Mouse (Mus musculus): ENCODE measurements around the gene Tlr9. TPM values are rescaled to one million over a fixed set of nuclear protein-coding genes. Genes with fewer than 3 reads are reported as not detected.
A peak's percentile ranks its signal among the peaks of the same experiment; 100 is the strongest.

The Tlr9 gene
- polyA plus RNA-seq, 1 experiment from 2014 or later: 0.03 TPM

DNA sequence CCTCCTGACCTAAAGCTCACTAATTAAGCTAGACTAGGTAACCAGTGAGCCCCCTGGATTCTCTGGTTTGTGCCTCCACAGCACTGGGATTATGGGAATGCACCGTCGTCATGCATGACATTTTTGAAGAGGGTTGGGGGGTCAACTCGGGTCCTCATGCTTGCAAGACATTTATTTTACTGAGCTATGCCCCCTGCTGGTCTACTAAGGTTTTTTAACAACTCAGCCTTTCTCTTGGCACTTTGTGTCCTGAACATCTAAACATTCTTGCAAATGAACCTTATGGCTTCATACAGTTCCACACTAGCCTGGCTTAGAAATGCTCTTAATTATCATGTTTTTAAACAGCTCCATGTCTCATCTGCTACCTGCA lies 8.3 kb downstream of the Tlr9 start:
- no peak for TF ChIP-seq CTCF (IDR thresholded peaks at IDR 0.05)
- H3K27me3 ChIP-seq: no peaks in the 10 kb centered on the region
- ATAC-seq (no peak), DNase-seq (ENCODE audit: low read depth, low spot score) (no peak)
- ChIA-PET CTCF (interaction anchor here (1.4 to 1.7 kb wide), 3 partner anchors 10 to 43 kb away, joined by 3 to 6 read pairs (median 6); no protein-coding TSS in a partner anchor), POLR2A (interaction anchor here (0.7 kb wide), 1 partner anchor 40 kb away, joined by 3 read pairs; no protein-coding TSS in a partner anchor)
- in situ Hi-C loops (cut with MboI; ENCODE audit: low pct_unique_long_range_greater_than_20kb): no loop called here

DNA sequence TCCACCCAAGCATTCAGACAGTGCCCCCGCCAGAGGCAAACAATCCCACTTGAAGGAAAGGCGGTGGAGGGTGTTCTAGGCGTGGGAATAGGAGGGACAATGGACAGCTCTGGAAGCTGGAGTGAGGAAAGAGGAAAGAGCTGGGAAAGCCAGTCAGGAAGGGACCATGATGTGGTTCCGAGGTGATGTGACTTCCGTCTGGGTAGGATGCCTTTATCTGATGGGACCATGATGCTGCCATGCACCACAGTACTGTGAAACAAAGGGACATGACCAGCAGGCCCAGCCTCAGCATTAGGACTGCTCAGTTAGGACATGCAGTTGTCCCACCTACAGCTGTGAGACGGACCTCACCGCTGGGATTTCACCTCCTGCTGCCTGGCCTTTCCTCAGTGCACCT lies 8.8 kb downstream of the Tlr9 start:
- POLR2A ChIA-PET: interaction anchor here (0.7 kb wide), 1 partner anchor 40 kb away, joined by 3 read pairs; no protein-coding TSS in a partner anchor
- no peak for DNase-seq (ENCODE audit: low read depth, low spot score)

DNA sequence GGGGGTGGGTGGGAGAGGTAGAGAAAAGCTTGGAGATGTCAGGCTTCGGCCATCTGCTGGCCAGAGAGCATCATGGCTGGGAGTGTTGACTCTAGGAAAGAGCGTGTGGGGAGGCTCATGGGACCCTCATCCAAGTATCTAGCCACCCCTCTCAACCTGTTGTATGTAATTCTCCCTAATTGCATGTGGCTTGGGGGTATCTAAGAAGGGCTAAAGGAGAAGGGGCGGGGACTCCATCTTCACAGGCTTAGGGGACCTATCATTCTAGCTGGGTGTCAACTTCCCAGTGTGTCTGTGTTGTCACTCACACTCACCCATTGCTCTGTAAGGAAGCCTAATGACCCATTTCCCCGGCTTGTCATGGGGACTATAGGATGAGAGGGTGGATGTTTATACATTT lies 9.4 kb downstream of the Tlr9 start:
- H3K27me3 ChIP-seq: no peaks in the 10 kb centered on the region
- no peak for TF ChIP-seq CTCF (IDR thresholded peaks at IDR 0.05)
- in situ Hi-C loops (cut with MboI; ENCODE audit: low pct_unique_long_range_greater_than_20kb): no loop called here
- ChIA-PET CTCF (interaction anchor here (1.7 kb wide), 1 partner anchor 42 kb away, joined by 3 read pairs; no protein-coding TSS in a partner anchor), POLR2A (no interaction called here)
- DNase-seq (ENCODE audit: low read depth, low spot score): no peak
- no peak for ATAC-seq

More for the DNA sequence above, 8.8 kb downstream of the Tlr9 start:
- H3K27me3 ChIP-seq: no peaks in the 10 kb centered on the region
- CTCF ChIA-PET: interaction anchor here (1.4 to 1.7 kb wide), 3 partner anchors 10 to 42 kb away, joined by 3 to 6 read pairs (median 6); no protein-coding TSS in a partner anchor
- in situ Hi-C loops (cut with MboI; ENCODE audit: low pct_unique_long_range_greater_than_20kb): no loop called here
- no peak for TF ChIP-seq CTCF (IDR thresholded peaks at IDR 0.05)
- no peak for ATAC-seq

DNA sequence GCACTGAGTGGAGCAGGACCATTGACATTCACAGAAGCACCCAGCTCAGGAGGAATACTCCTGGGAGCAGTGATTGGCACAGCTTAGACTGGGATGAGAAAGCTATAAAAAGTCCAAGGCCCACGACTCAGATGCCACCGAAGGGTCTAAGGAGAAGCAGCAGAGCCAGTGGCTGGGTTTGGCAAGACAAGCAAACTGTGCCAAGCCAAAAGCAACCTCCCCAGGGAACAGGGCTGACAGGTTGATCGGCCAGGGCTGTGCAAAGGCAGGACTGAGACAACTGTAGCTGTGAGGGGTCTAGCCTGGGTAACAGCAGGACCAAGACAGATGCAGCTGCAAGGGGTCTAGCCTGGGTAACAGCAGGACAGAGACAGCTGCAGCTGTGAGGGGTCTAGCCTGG lies 10.6 kb downstream of the Tlr9 start:
- no peaks in the 10 kb centered on the region for H3K27me3 ChIP-seq
- CTCF ChIA-PET: interaction anchor here (0.5 to 2.3 kb wide), 3 partner anchors 11 to 21 kb away, joined by 3 to 5 read pairs (median 3); no protein-coding TSS in a partner anchor
- no peak for TF ChIP-seq CTCF (IDR thresholded peaks at IDR 0.05)
- POLR2A ChIA-PET: interaction anchor here (0.8 kb wide), 1 partner anchor 30 kb away, joined by 3 read pairs; no protein-coding TSS in a partner anchor
- ATAC-seq: no peak
- in situ Hi-C loops (cut with MboI; ENCODE audit: low pct_unique_long_range_greater_than_20kb): no loop called here
- no peak for DNase-seq (ENCODE audit: low read depth, low spot score)

DNA sequence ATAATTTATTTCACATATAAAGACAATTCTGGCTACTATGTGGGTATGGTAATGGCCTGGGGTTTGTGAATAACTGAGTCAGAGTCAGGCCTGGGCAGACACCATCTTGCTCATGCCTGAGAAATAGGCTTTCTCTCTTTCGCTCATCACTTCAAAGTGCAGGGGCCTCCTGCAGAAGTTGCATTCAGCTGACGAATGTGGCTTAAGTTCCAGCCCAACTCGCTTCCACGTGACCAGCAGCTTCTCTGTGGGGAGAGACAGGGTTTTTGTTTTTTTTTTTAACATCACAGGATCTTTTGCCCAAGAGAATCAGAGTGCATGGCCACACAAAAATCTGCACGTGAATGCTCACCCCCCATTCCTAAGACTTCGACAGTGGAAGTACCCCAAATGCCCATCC lies 11.6 kb downstream of the Tlr9 start:
- ChIA-PET CTCF (interaction anchor here (0.7 to 2.3 kb wide), 2 partner anchors 22 to 28 kb away, joined by 3 to 5 read pairs; no protein-coding TSS in a partner anchor), POLR2A (no interaction called here)
- ATAC-seq (no peak), DNase-seq (ENCODE audit: low read depth, low spot score) (no peak)
- no peaks in the 10 kb centered on the region for H3K27me3 ChIP-seq
- TF ChIP-seq CTCF (IDR thresholded peaks at IDR 0.05): no peak
- in situ Hi-C loops (cut with MboI; ENCODE audit: low pct_unique_long_range_greater_than_20kb): no loop called here

DNA sequence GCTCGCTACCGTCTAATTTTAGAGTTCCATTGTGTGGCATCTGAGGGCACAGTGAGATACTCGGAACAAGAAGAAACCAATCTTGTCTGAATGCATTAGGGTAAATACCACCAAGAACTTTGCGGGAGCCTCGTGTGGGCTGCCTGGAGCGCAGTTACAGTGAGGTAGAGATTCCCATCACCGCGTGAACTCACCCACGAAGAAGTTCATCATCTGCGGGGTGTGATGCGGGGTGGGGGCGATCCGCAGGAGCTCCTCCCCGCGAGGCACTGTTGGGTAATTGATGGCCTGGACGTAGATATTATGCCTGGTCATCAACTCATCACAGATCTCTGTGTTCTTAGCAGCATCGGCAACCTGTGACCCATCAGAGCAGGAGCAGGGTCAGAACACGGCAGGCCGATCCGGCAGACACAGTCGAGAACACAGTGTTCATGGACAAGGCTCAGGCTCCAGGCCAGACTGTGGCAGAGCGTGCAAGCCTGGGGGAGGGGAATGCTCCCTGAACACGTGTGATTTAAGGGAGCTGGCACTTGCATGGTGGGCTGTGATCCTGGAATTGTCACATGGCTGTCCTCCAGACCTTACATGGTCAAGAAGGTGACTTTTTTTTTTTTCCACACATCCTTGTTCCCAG lies 12.9 kb downstream of the Tlr9 start:
- CTCF ChIA-PET: no interaction called here
- DNase-seq (ENCODE audit: low read depth, low spot score): no peak
- in situ Hi-C loops (cut with MboI; ENCODE audit: low pct_unique_long_range_greater_than_20kb): no loop called here
- no peak for TF ChIP-seq CTCF (IDR thresholded peaks at IDR 0.05)
- no peak for ATAC-seq
- H3K27me3 ChIP-seq: no peaks in the 10 kb centered on the region
- POLR2A ChIA-PET: interaction anchor here (1.4 kb wide), 1 partner anchor 8 kb away, joined by 4 read pairs; no protein-coding TSS in a partner anchor

DNA sequence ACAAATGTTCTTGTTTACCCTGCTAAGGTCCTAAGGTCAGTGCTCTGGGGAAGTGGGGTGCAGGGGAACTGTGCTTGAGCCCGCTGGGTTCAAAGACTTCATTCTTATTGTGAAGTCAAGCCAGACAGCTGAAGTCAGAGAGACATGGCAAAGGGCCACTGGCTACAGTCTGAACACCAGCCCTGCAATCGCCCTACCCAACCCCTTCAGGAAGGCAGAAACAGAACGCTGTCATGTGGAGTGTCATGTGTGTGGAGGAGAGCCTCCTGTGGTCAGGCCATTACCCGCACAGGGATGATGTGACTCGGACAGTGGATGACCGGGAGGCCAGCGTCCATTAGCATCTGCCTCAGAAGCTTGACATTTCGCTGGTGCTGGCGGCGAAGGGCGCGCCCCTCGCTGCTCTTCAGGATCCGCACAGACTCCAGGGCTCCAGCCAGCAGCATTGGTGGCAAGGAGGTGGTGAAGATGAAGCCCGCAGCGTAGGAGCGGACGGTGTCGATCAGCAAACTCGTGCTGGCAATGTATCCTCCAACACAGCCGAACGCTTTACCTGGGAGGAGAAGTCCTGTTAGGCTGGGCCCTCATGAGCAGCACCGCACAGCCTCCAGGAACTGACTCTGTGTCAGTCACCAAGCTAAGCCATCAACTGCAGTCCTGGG lies 13.9 kb downstream of the Tlr9 start:
- ATAC-seq: no peak
- no peak for TF ChIP-seq CTCF (IDR thresholded peaks at IDR 0.05)
- no peaks in the 10 kb centered on the region for H3K27me3 ChIP-seq
- DNase-seq (ENCODE audit: low read depth, low spot score): no peak
- ChIA-PET POLR2A (interaction anchor here (1.1 to 1.4 kb wide), 2 partner anchors 9 to 25 kb away, joined by 4 read pairs; no protein-coding TSS in a partner anchor), CTCF (no interaction called here)
- in situ Hi-C loops (cut with MboI; ENCODE audit: low pct_unique_long_range_greater_than_20kb): no loop called here

DNA sequence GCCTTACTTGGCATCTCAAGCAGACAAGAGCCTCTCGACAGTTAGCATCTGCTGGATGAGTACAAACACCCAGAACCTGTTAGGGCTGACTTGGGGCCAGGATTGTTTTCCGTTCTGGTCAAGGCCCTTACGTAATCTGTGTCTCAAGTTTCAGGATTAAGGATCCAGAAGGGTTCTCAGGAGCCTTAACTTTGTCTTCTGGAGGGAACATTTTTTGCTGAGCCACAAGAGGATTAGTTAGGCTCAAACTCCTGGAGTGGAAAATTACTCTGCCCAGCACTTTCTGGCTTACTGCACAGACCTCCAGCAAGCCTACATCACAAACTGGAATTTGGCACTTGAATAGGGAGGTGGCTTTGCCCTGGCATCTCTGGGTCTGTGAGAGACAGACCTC lies 14.4 kb downstream of the Tlr9 start:
- CTCF ChIA-PET: interaction anchor here (1.0 to 1.1 kb wide), 2 partner anchors 15 to 25 kb away, joined by 3 to 4 read pairs; no protein-coding TSS in a partner anchor
- in situ Hi-C loops (cut with MboI; ENCODE audit: low pct_unique_long_range_greater_than_20kb): no loop called here
- no peaks in the 10 kb centered on the region for H3K27me3 ChIP-seq
- DNase-seq (ENCODE audit: low read depth, low spot score) (peak; percentile 97), ATAC-seq (peak; percentile 87)
- POLR2A ChIA-PET: interaction anchor here (1.1 to 1.4 kb wide), 2 partner anchors 10 to 24 kb away, joined by 4 read pairs; no protein-coding TSS in a partner anchor
- no peak for TF ChIP-seq CTCF (IDR thresholded peaks at IDR 0.05)

DNA sequence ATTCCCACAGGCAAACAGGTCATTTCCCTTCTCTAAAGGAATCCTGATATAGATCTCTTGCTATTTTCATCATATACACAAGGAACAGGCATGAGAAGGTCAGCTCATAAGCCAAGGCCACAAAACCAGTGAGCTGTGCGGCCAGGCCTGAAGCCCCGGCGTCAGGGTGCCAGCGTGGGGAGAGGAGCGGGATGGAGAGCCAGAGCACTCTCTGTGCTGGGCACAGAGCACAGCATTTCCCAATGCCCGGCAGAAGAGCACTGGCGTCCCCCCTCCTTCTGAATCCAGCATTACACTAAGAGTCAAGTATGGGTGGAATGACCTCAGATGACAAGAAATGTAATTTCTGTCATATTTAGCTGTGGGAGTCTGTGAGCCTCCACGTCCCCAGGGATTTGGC lies 15.0 kb downstream of the Tlr9 start:
- TF ChIP-seq CTCF (IDR thresholded peaks at IDR 0.05): no peak
- CTCF ChIA-PET: interaction anchor here (0.7 to 1.1 kb wide), 3 partner anchors 15 to 43 kb away, joined by 3 to 4 read pairs (median 3); partner anchors contain the start of gene Poc1a
- ATAC-seq (peak; percentile 85), DNase-seq (ENCODE audit: low read depth, low spot score) (no peak)
- POLR2A ChIA-PET: interaction anchor here (0.6 to 1.0 kb wide), 2 partner anchors 38 to 89 kb away, joined by 4 read pairs; no protein-coding TSS in a partner anchor
- in situ Hi-C loops (cut with MboI; ENCODE audit: low pct_unique_long_range_greater_than_20kb): no loop called here
- no peaks in the 10 kb centered on the region for H3K27me3 ChIP-seq

DNA sequence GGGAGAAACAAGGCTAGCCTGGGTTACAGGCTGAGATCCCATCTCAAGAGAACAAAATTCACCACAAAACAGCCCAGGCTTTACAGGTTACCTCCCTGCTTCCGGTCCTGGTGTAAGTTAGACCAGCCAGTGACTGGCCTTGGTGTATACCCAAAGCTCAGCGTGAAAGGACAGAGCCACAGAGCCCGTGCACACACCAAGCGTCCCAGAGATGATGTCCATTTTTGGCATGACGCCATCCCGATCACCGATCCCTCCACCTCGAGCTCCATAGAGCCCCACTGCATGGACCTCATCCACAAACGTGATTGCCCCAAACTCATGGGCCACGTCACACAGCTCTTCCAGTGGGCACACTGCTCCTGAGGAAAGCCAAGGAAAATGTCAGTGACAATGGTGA lies 15.5 kb downstream of the Tlr9 start:
- in situ Hi-C loops (cut with MboI; ENCODE audit: low pct_unique_long_range_greater_than_20kb): no loop called here
- CTCF ChIA-PET: interaction anchor here (0.7 to 1.1 kb wide), 3 partner anchors 14 to 43 kb away, joined by 3 to 4 read pairs (median 3); partner anchors contain the start of gene Poc1a
- TF ChIP-seq CTCF (IDR thresholded peaks at IDR 0.05): no peak
- POLR2A ChIA-PET: interaction anchor here (0.6 to 1.0 kb wide), 2 partner anchors 37 to 89 kb away, joined by 4 read pairs; no protein-coding TSS in a partner anchor
- ATAC-seq (no peak), DNase-seq (ENCODE audit: low read depth, low spot score) (no peak)
- H3K27me3 ChIP-seq: no peaks in the 10 kb centered on the region
